Mouse (Mus musculus): ENCODE measurements around the gene Fth1. TPM values are rescaled to one million over a fixed set of nuclear protein-coding genes. Genes with fewer than 3 reads are reported as not detected.

The Fth1 gene
- polyA plus RNA-seq, 1 experiment from 2014 or later: 3,783 TPM

- no peak overlapping the region for H3K27ac ChIP-seq (ENCODE audit: low read length)
- no peaks in the 10 kb centered on the region for H3K9me3 ChIP-seq (ENCODE audit: low read length)
- H3K4me1 ChIP-seq (ENCODE audit: insufficient read depth, low read depth, low read length): no peaks in the 10 kb centered on the region
- WGBS: 42% methylated on average over 6 of the region's 6 CpGs
- TF ChIP-seq CTCF (IDR thresholded peaks at IDR 0.05) (no peak), EP300 (IDR thresholded peaks at IDR 0.05) (no peak)
- no peak overlapping the region for H3K4me3 ChIP-seq (ENCODE audit: low read depth, low read length)
- peaks cover 11% of the 10 kb centered on the region; the same call in 1 of the 2 replicates for H3K36me3 ChIP-seq (ENCODE audit: insufficient read depth, low read length)
- no peak overlapping the region for H3K9ac ChIP-seq (replicated peaks; ENCODE audit: low read depth)
- H3K4me2 ChIP-seq (replicated peaks; ENCODE audit: low read depth, low read length): no peak overlapping the region
- DNase-seq (ENCODE audit: low spot score) (no peak), ATAC-seq (no peak)
- H3K27me3 ChIP-seq (replicated peaks; ENCODE audit: insufficient read depth, low read length): no peaks in the 10 kb centered on the region
Measured at GRCm38 (mm10) chr19:9987192-9987591, 6.8 kb downstream of the Fth1 start.

- Histone ChIP-seq H3K36me3 (ENCODE audit: insufficient read depth, low read length) (peaks cover 11% of the 10 kb centered on the region; the same call in 1 of the 2 replicates), H3K9me3 (ENCODE audit: low read length) (no peaks in the 10 kb centered on the region), H3K27ac (ENCODE audit: low read length) (no peak overlapping the region), H3K9ac (replicated peaks; ENCODE audit: low read depth) (no peak overlapping the region), H3K4me2 (replicated peaks; ENCODE audit: low read depth, low read length) (no peak overlapping the region), H3K27me3 (replicated peaks; ENCODE audit: insufficient read depth, low read length) (no peaks in the 10 kb centered on the region), H3K4me3 (ENCODE audit: low read depth, low read length) (no peak overlapping the region), H3K4me1 (ENCODE audit: insufficient read depth, low read depth, low read length) (0 out of 2 replicates have a peak, but pooled peaks cover 1% of the 10 kb centered on the region)
- no peak for DNase-seq (ENCODE audit: low spot score)
- no peak for TF ChIP-seq CTCF (IDR thresholded peaks at IDR 0.05)
- TF ChIP-seq EP300 (IDR thresholded peaks at IDR 0.05): no peak
- ATAC-seq: no peak
Measured at GRCm38 (mm10) chr19:9987593-9987992, 7.2 kb downstream of the Fth1 start.

GRCm38 (mm10) chr19:9989171-9989883 lies 8.9 kb downstream of the Fth1 start:
- ATAC-seq: no peak
- Histone ChIP-seq H3K27ac (ENCODE audit: low read length) (no peak overlapping the region), H3K36me3 (ENCODE audit: insufficient read depth, low read length) (peaks cover 8% of the 10 kb centered on the region; the same call in 1 of the 2 replicates), H3K4me2 (replicated peaks; ENCODE audit: low read depth, low read length) (no peak overlapping the region), H3K27me3 (replicated peaks; ENCODE audit: insufficient read depth, low read length) (no peaks in the 10 kb centered on the region), H3K9ac (replicated peaks; ENCODE audit: low read depth) (no peak overlapping the region), H3K4me1 (ENCODE audit: insufficient read depth, low read depth, low read length) (0 out of 2 replicates have a peak, but pooled peaks cover 6% of the 10 kb centered on the region), H3K4me3 (ENCODE audit: low read depth, low read length) (no peak overlapping the region), H3K9me3 (ENCODE audit: low read length) (no peaks in the 10 kb centered on the region)
- DNase-seq (ENCODE audit: low spot score): peak; percentile 63
- whole genome bisulfite sequencing: 65% methylated on average over 17 of the region's 17 CpGs
- no peak for TF ChIP-seq EP300 (IDR thresholded peaks at IDR 0.05)
- TF ChIP-seq CTCF (IDR thresholded peaks at IDR 0.05): peak; percentile 83

- Histone ChIP-seq H3K4me3 (ENCODE audit: low read depth, low read length) (no peak overlapping the region), H3K9me3 (ENCODE audit: low read length) (no peaks in the 10 kb centered on the region), H3K4me1 (ENCODE audit: insufficient read depth, low read depth, low read length) (0 out of 2 replicates have a peak, but pooled peaks cover 6% of the 10 kb centered on the region), H3K9ac (replicated peaks; ENCODE audit: low read depth) (no peak overlapping the region), H3K4me2 (replicated peaks; ENCODE audit: low read depth, low read length) (no peak overlapping the region), H3K36me3 (ENCODE audit: insufficient read depth, low read length) (peaks cover 8% of the 10 kb centered on the region; the same call in 1 of the 2 replicates), H3K27me3 (replicated peaks; ENCODE audit: insufficient read depth, low read length) (no peaks in the 10 kb centered on the region), H3K27ac (ENCODE audit: low read length) (no peak overlapping the region)
- ATAC-seq (no peak), DNase-seq (ENCODE audit: low spot score) (no peak)
- TF ChIP-seq CTCF (IDR thresholded peaks at IDR 0.05) (no peak), EP300 (IDR thresholded peaks at IDR 0.05) (no peak)
Measured at GRCm38 (mm10) chr19:9989884-9990256, 9.5 kb downstream of the Fth1 start.

- H3K36me3 ChIP-seq (ENCODE audit: insufficient read depth, low read length): no peaks in the 10 kb centered on the region
- no peak for TF ChIP-seq EP300 (IDR thresholded peaks at IDR 0.05)
- peak; percentile 97 for TF ChIP-seq CTCF (IDR thresholded peaks at IDR 0.05)
- ATAC-seq: peak; percentile 20; the same call in 1 of the 2 replicates
- peak; percentile 87 for DNase-seq (ENCODE audit: low spot score)
- no peaks in the 10 kb centered on the region for H3K9me3 ChIP-seq (ENCODE audit: low read length)
- 0 out of 2 replicates have a peak, but pooled peaks cover 6% of the 10 kb centered on the region for H3K4me1 ChIP-seq (ENCODE audit: insufficient read depth, low read depth, low read length)
- no peak overlapping the region for H3K4me2 ChIP-seq (replicated peaks; ENCODE audit: low read depth, low read length)
- no peaks in the 10 kb centered on the region for H3K27me3 ChIP-seq (replicated peaks; ENCODE audit: insufficient read depth, low read length)
- no peak overlapping the region for H3K9ac ChIP-seq (replicated peaks; ENCODE audit: low read depth)
- no peak overlapping the region for H3K4me3 ChIP-seq (ENCODE audit: low read depth, low read length)
- WGBS: 23% methylated on average over 5 of the region's 5 CpGs
- no peak overlapping the region for H3K27ac ChIP-seq (ENCODE audit: low read length)
Measured at GRCm38 (mm10) chr19:9991304-9991703, 10.9 kb downstream of the Fth1 start.

GRCm38 (mm10) chr19:9992011-9992958 lies 11.9 kb downstream of the Fth1 start:
- ATAC-seq: peak; percentile 13
- H3K27me3 ChIP-seq (replicated peaks; ENCODE audit: insufficient read depth, low read length): no peaks in the 10 kb centered on the region
- peak overlapping the region; percentile 14; the same call in 1 of the 2 replicates for H3K4me3 ChIP-seq (ENCODE audit: low read depth, low read length)
- H3K9ac ChIP-seq (replicated peaks; ENCODE audit: low read depth): no peak overlapping the region
- 45% methylated on average over 26 of the region's 26 CpGs for WGBS
- H3K4me2 ChIP-seq (replicated peaks; ENCODE audit: low read depth, low read length): peak overlapping the region; percentile 46
- H3K27ac ChIP-seq (ENCODE audit: low read length): peak overlapping the region; percentile 26; the same call in 1 of the 2 replicates
- TF ChIP-seq CTCF (IDR thresholded peaks at IDR 0.05) (no peak), EP300 (IDR thresholded peaks at IDR 0.05) (no peak)
- peak; percentile 41 for DNase-seq (ENCODE audit: low spot score)
- H3K36me3 ChIP-seq (ENCODE audit: insufficient read depth, low read length): no peaks in the 10 kb centered on the region
- H3K9me3 ChIP-seq (ENCODE audit: low read length): no peaks in the 10 kb centered on the region
- 0 out of 2 replicates have a peak, but pooled peaks cover 6% of the 10 kb centered on the region for H3K4me1 ChIP-seq (ENCODE audit: insufficient read depth, low read depth, low read length)

All from lung, postnatal 0 days (tissue).